Mouse (Mus musculus): ENCODE data around the gene Zar1l.
"Not testable (repeated sequence)": the region's sequence is repeated elsewhere in the genome, so short reads cannot be mapped to it uniquely, and the experiment has no call there.

The Zar1l gene

GRCm38 (mm10) chr5:150518064-150518463 lies at the start of gene Zar1l:
Gene Zar1l (minus strand): TSS chr5:150518164.
- DNase-seq (ENCODE audit: low spot score in 2 of 2): no peak

DNA sequence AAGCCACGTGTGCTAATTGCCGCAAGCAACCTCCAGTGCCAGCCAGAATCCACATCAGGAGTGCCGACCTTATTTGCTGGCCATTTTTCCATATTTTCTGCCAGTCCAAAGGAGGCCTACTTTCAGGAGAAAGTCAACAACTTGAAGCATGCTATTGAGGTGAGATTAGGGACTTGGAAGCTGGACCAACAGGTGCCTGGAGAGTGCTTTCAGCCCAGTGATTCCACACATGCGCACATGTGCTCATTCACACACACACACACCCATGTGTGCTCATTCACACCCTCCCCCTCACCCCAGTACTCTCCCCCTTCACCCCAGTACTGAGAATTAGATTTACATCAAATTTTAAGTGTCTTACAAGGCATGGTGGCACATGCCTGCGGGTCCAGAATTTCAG lies 49.0 kb upstream of the Zar1l start:
- DNase-seq (ENCODE audit: low spot score in 2 of 2): no peak

GRCm38 (mm10) chr5:150566226-150566625 lies 48.3 kb upstream of the Zar1l start:
- DNase-seq (ENCODE audit: low spot score in 2 of 2): no peak

- DNase-seq (ENCODE audit: low spot score in 2 of 2): no peak
Measured at GRCm38 (mm10) chr5:150564426-150564825, 46.5 kb upstream of the Zar1l start.

DNA sequence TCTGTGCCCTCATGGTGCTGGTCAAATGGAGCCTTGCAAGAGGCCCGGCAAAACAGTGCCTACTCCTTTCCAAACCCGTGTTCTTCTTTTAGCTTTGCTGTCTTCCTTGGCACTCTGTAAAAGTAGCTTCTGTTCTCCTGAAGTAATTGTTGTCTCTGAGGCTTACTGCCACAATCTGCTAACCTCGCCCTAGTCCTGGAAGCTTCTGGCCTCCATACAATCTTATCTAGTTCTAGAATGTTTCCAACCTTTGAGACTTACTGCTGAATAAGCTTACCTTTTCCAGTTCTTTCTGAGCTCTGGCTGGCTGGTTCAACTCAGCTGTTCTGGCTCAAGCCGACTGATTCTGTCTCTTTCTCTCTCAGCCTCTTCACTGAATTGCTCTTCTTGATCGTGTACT lies 43.8 kb upstream of the Zar1l start:
- DNase-seq (ENCODE audit: low spot score in 2 of 2): no peak

- no peak for DNase-seq (ENCODE audit: low spot score in 2 of 2)
Measured at GRCm38 (mm10) chr5:150561376-150561775, 43.4 kb upstream of the Zar1l start.

DNA sequence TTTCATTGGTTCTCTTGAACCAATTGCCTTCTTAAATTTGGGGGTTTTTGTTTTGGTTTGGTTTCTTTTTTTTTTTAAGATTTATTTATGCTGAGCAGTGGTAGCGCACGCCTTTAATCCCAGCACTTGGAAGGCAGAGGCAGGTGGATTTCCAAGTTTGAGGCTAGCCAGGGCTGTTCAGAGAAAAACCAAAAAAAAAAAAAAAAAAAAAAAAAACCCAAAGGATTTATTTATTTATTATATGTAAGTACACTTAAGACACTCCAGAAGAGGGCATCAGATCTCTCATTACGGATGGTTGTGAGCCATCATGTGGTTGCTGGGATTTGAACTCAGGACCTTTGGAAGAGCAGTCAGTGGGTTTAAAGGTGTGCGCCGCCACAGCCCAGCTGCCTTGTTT lies 42.9 kb upstream of the Zar1l start:
- no peak for DNase-seq (ENCODE audit: low spot score in 2 of 2)

GRCm38 (mm10) chr5:150559519-150560103 lies 41.6 kb upstream of the Zar1l start:
- DNase-seq (ENCODE audit: low spot score in 2 of 2): no peak

- DNase-seq (ENCODE audit: low spot score in 2 of 2): no peak
Measured at GRCm38 (mm10) chr5:150551637-150552036, 33.7 kb upstream of the Zar1l start.

DNA sequence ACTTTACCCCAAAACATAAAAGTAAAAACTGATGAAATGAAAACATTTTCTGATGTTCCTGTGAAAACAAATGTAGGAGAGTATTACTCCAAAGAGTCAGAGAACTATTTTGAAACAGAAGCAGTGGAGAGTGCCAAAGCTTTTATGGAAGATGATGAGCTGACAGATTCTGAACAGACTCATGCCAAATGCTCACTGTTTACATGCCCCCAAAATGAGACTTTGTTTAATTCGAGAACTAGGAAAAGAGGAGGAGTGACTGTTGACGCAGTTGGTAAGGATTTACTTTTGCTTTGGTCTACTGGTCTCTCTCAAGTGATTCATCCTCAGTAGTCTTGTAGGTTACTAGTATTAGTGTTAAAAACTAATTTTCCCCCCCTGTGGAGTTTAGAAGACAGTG lies 25.2 kb upstream of the Zar1l start:
- DNase-seq (ENCODE audit: low spot score in 2 of 2): no peak

GRCm38 (mm10) chr5:150541302-150541701 lies 23.3 kb upstream of the Zar1l start:
- DNase-seq (ENCODE audit: low spot score in 2 of 2): no peak

DNA sequence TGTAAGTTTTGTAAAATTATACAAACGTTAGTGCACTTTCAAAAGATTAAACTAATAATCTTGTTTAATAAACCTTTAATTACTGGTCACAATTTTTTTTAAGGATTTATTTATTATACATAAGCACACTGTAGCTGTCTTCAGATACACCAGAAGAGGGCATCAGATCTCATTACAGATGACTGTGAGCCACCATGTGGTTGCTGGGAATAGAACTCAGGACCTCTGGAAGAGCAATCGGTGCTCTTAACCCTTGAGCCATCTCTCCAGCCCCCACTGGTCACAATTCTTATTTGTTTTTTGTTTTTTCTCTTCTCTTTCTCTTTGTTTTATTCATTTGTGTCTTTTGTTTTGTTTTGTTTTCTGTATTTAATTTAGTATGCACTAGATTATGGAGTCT lies 7.3 kb upstream of the Zar1l start:
- no peak for DNase-seq (ENCODE audit: low spot score in 2 of 2)

DNA sequence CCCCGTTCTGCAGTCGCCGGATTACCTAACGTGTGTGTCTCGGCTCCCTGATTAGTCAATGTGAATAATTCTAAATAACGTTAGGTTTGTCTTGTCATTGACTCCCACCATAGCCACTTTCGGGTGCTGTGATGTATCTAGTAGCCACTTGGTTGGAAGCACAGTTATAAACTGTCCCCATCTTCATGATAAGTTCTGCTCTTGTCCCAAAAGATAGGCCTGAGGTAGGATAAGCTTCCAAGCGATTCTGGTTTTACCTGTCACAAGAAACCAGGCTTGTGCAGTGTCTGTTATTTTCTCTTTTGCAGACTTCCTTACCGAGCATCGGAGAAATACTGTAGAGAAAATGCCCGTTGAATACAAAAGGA lies 4.9 kb upstream of the Zar1l start:
- DNase-seq (ENCODE audit: low spot score in 2 of 2): no peak

GRCm38 (mm10) chr5:150521937-150522866 lies 4.2 kb upstream of the Zar1l start, which contains the start of gene Brca2:
Gene Brca2 (plus strand): TSS chr5:150522630.
- DNase-seq (ENCODE audit: low spot score in 2 of 2): peak; percentile 94 to 95

DNA sequence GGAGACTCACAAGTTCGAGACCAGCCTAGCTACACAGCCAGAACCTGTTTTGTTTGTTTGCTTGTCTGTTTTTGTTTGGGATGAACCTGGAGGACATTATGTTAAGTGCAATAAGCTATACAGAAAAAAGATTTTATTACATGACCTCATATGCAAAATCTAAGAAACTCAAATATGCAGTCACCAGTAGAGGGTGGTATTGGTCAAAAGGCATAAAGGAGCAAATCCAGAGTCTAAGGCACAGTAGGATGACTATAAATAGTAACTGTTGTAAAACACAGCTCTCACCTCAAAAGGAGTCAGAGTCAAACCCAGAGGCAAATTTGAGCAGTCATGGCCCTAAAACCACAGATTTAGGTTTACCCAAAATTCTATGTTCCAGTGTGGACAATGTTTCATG lies 1.6 kb upstream of the Zar1l start:
- no peak for DNase-seq (ENCODE audit: low spot score in 2 of 2)

DNA sequence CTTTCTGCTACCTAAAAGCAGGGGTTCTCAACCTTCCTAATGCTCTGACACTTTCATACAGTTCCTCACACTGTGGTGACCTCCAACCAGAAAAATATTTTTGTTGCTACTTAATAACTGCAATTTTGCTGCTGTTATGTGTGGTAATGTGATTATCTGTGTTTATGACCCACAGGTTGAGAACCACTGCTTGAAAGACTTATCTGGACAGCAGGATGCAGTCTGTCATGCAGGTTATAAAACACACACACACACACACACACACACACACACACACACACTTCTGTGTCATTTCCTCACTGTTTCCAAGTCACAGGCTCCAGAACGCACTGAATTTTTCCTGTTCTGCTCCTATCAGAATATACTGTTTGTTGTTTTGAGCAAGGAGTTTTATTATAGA lies 3.9 kb downstream of the Zar1l start:
- no peak for DNase-seq (ENCODE audit: low spot score in 2 of 2)

DNA sequence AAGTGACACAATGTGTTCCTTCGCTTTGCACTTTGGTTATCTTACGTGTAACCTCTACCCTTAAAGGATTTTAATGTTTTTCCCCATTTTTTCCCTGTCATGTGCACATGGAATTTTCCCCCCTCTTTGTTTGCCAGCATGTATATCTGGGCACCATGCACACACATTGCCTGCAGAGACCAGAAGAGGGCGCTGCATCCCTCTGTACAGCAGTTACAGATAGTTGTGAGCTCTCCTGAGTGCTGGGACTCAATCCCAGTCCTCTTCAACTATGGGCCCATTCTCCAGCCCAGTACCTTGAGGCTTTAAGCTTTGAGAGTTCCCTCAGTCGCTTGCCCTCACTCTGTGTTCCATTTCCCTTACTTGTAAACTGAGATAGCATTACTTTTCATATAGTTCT lies 4.7 kb downstream of the Zar1l start:
- no peak for DNase-seq (ENCODE audit: low spot score in 2 of 2)

- DNase-seq (ENCODE audit: low spot score in 2 of 2): no peak
Measured at GRCm38 (mm10) chr5:150510451-150511225, 7.3 kb downstream of the Zar1l start.

GRCm38 (mm10) chr5:150495792-150496191 lies 22.2 kb downstream of the Zar1l start:
- peak; percentile 43 to 66 for DNase-seq (ENCODE audit: low spot score in 2 of 2)

DNA sequence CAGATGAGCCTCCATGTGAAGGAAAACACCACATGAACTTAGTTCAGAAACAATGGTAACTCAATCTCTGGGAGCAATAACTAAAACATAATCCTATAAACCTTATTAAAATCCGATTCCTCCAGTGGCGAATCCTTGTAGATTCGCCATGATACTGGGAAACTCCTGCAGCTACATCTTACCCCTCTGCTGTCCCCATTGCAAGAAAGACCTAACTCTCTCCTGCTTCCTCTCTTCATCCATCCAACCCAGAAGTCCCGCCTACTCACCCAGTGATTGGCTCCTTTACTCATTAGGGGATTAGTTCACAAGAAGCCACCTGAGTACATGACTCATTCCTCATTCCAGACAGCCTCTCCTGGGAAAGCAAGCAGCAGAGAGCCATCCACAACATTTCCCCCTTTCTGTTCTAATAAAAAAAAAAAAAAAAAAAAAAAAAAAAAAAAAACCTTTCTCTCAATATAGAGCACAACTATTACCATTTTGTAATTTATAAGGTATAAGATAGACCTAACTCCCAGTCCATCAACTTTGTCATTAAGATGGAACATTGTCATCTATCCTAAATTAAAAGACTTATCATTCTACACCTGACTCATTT lies 26.3 kb downstream of the Zar1l start:
- not testable (repeated sequence) for DNase-seq (ENCODE audit: low spot score in 2 of 2)

DNA sequence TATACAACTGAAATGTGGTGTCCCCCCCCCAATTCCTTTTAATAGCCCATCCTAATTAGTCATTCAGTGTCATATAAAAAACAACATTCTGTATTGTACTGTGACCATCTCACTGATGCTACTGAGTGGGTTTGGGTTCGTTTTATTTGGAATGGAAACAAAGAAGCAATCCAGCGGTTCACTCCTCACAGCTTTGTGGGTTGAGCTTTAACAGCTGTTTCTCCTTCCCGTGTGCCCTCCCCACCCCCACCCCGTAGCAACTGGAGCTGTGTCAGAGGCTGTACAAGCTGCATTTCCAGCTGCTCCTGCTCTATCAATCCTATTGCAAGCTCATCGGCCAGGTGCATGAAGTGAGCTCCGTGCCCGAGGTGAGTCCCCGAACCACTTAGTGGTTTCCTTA lies 27.1 kb downstream of the Zar1l start:
- DNase-seq (ENCODE audit: low spot score in 2 of 2): no peak

GRCm38 (mm10) chr5:150490285-150490684 lies 27.7 kb downstream of the Zar1l start:
- no peak for DNase-seq (ENCODE audit: low spot score in 2 of 2)

Measured in spleen, postnatal 10 days (tissue).